Mouse (Mus musculus): ENCODE results near the gene Fam43a.

Fam43a gene

DNA sequence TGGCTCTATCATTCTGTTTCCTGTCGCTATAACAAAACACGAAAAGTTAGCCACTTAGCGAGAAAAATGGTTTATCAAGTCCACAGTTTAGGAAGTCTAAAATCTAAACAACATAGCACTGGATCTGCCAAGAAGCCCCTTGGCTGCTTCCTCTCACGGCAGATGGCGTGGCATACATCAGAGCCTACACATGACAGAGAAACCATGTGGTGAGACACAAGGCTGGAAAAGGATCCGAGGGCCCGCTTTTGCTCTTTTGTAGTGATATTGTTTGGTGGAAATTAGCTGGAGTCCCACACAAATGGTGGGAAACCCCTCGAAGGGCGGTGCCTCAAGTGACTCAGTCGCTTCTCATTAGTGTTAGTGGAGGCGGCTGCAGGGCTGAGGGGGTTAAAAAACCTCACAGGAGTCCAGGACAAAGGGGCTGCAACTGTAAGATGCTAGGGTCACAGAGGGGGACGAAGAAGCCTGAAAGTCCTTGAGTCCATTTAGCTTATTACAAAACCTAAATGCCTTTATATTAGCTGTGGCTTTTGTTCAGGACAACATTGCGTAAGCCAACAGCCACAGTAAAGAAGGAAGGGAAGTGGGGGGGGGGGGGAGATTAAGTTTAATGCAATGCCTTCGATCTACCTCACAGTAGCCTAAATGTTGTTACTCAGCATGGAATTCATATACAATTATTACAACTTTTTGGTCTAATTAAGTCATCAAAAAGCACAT is 3.5 kb upstream of the Fam43a start:
- DNase-seq = no peak

- peak; percentile 88 to 93 for DNase-seq
Observed at GRCm38 (mm10) chr16:30596959-30597681, 2.4 kb upstream of the Fam43a start.

DNA sequence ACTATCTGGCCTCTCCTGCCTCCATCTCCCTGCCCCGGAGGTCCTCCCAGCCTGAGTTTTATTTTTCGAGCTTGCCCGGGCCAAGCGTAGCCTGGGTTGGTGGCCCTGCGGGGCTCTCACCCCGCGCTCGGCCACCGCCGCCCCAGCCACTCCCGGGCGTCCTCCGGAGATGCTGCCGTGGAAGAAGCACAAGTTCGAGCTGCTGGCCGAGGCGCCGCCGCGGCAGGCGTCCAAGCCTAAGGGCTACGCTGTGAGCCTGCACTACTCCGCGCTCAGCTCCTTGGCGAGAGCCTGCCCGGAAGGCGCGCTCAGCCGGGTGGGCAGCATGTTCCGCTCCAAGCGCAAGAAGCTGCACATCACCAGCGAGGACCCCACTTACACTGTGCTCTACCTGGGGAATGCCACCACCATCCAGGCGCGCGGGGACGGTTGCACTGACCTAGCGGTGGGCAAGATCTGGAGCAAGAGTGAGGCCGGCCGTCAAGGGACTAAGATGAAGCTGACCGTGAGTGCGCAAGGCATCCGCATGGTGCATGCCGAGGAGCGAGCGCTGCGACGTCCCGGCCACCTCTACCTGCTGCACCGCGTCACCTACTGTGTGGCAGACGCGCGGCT is 1.0 kb downstream of the Fam43a start:
- DNase-seq = peak; percentile 69 to 79

GRCm38 (mm10) chr16:30601046-30601832 is 1.7 kb downstream of the Fam43a start:
- DNase-seq = peak; percentile 34 to 47

DNA sequence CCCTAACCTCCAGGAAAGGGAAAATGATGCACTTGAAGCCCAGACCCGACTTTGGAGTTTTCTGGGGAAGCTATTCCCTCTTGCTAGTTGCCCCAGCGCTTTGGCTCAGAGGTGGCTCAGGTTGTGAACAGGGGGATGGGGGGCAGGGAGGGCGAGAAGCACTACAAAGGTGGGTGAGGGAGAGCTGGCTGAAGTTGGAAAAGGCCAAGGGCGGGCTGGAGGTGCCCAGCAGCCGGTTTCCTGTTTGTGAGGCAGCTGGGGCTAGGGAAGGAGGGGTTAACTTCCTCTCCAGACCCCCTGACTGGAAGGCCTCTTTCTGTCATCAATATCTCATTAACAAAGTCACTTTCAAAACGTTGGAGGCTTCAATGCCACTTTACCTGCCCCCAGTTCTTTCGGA is 2.4 kb downstream of the Fam43a start:
- no peak for DNase-seq

GRCm38 (mm10) chr16:30602684-30603530 is 3.4 kb downstream of the Fam43a start:
- DNase-seq = no peak

GRCm38 (mm10) chr16:30603531-30603842 is 4.0 kb downstream of the Fam43a start:
- no peak for DNase-seq

DNA sequence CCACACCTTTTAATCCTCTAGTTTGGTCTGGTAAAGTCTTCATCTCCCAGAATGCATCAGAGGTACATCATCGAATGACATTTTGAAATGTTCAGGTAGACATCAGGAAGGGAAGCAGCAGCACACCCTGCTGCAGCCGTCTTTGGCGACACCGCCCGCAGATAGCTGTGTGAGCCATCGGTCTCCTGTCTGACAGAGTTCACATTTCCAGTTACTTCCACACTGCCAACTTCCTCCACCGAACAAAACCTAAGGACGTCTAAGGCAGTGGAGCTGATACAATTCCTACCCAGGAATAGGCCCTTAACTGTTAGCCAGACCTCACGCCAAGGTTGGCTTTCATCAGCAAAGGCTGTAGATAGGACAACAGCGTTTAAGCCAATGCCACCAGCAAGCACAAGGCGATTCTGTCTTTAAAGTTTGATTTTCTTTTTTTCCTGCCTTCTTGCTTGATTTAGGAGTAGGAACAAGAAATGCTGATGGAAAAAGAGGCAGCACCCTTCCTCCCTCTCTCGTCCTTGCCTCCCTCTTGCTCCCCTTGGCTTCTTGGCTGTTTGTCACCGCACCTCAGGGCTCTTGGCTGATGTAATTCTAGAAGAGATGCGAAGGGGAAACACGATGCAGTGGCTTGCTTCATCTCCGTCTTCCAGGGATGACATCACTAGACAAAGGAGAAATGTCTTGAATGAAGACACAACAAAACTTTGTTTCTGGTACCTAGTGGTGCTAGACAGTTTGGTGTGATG is 4.7 kb downstream of the Fam43a start:
- DNase-seq = no peak

GRCm38 (mm10) chr16:30604807-30605137 is 5.2 kb downstream of the Fam43a start:
- DNase-seq = no peak

- DNase-seq = no peak
Observed at GRCm38 (mm10) chr16:30605528-30605927, 6.0 kb downstream of the Fam43a start.

GRCm38 (mm10) chr16:30607868-30608267 is 8.3 kb downstream of the Fam43a start:
- DNase-seq = no peak

- no peak for DNase-seq
Observed at GRCm38 (mm10) chr16:30611331-30611730, 11.8 kb downstream of the Fam43a start.

DNA sequence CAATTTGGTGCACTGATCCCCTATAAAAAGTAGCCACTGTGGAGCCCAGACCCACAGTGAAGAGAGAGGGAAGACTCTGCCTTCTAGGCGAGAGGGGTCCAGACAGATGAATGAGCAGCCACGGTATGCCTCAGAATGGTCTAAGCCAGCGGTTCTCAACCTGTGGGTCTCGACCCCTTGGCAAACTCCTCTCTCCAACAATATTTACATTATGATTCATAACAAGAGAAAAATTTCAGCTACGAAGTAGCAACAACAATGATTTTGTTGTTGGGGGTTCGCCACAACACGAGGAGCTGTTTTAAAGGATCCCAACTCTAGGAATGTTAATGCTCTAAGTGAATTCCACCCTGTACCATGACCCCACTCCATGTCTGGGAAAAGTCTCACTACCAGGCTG is 13.6 kb downstream of the Fam43a start:
- DNase-seq = no peak

DNA sequence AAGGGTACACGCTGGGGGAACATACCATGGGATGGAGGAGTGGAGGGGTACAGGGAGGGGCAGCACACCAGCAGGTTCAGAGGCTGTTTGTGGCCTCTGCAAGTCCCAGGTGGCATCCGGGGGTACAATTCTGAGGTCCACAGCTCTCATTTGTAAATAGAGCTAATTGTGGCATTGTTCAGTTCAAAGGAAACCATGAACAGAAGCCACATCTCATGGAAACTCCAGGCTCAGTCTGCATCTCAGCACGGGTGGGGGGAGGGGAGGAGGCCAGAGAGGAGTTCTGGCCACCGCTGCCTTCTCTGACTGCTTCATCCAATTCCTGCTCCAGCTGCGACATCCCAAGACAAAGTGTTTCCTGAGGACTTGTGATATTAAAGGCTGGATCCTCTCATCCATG is 14.6 kb downstream of the Fam43a start:
- DNase-seq = no peak

DNA sequence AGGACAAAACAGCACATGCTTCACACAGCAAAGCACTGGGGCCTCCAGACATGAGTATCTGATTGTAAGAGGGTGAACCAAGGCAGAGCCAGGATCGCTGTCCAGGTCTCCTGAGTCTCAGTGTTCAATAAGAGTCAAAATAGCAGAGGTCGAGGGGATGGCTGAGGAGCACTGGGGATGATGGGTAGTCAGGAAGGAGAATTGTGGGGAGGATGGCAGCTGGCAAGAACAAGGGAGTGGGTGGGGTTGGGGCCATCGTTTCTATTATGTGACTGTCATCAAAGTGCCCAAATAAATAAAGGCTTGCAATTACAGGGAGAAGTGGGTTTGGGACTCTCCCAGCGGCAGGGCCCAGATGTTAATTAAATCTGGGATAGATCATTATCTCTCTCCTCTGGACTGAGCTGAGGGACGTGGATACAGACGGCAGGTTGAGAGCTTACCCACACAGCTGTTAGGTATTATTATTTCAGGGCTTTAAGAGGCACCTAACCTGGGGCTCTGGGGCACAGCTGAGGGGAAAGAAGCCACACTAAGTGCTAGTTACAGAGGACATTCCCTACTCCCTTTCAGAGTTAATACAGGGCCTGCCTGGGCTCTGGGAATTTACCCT is 15.3 kb downstream of the Fam43a start:
- no peak for DNase-seq

DNA sequence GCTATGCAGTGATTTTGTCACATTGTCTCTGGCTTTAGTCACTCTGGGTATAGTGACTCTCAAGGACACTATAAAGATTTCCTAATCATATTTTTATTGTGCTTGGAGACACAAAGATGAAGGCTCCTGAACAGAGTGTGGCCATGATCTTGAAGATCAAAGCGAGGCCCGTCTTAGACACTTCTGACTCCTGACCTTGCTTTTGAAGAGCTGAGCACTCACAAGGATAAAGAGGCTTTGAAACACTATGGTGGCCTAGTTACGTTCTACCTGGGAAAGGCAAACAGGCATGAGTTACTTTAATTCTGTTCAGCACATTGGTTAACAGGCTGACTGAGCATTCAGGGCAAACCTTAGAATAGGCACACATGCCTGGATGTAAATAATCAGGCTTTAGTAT is 16.8 kb downstream of the Fam43a start:
- no peak for DNase-seq

GRCm38 (mm10) chr16:30623645-30624044 is 24.1 kb downstream of the Fam43a start:
- DNase-seq = no peak

DNA sequence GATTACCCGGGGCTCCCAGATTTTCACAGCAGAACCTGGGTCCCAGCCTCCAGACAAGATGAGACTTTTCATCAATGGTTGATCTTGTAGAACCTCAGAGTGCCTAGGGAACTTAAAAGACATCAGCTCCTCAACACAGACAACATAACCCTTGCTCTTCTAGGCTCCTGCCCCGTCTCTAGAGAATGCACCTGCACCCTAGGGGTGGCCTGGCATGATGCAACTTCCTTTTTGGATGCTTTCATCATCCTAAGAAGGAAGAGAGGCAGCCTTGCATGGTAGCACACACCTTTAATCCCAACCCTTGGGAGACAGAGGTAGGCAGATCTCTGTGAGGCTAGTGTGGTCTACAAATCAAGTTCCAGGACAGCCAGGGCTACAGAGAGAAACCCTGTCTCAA is 25.1 kb downstream of the Fam43a start:
- DNase-seq = no peak

GRCm38 (mm10) chr16:30627586-30628337 is 28.2 kb downstream of the Fam43a start:
- no peak for DNase-seq

DNA sequence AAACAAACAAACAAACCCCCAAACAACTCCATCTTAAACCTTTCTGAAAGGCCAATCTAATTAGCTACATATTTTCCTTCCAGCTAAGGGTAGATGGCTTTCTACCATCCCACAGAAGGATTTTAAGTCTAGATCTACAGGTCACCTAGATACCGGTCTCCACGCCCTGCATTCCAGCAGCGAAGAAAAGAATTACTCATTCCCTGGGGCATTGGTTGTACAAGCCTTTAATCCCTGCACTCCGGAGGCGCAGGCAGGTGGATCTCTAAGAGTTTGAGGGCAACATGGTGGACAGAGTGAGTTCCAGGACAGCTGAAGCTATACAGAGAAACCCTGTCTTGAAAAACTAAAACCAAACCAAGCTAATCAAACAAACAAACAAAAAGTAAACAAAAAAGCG is 28.9 kb downstream of the Fam43a start:
- DNase-seq = no peak

GRCm38 (mm10) chr16:30629509-30629908 is 30.0 kb downstream of the Fam43a start:
- no peak for DNase-seq
